Comparison of ENCODE assay signal across 10 mouse cellular contexts in the genomic region with DNA sequence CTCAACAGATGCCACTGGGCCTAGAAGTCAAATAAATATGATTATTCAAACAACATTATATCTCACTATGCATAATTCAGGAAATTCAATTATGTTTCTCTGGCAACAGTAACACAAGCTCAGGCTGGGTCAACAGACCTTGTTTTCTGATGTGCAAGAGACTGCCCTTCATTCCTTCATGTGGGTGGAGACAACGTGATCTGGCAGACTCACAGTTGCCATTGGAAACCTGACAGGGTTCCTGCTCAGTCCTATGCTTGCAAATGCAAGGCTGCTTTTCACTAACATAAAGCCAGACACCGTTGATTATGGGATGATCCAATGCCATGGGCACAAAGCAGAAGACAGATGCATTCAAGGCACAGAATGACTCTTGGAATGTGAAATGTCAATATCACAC.
DNase-seq lines count a peak whose midpoint lies in the region; ATAC-seq and TF ChIP-seq lines count a peak whose summit lies in the region.
"Had no signal": no experiment of that assay in that cellular context is flagged by ENCODE, and none has a peak within 500 bp of the region (broad histone marks: within the 10 kb centered on the region; RNA-seq: fewer than 3 reads in every experiment).

No protein-coding gene starts in this region.

- peak overlapping the region; percentile 51 for H3K27ac ChIP-seq in midbrain, postnatal 0 days (ENCODE audit: low read depth, low read length)
- H3K27ac ChIP-seq: liver, embryonic 13.5 days had no signal

- H3K4me1 ChIP-seq in midbrain, postnatal 0 days (ENCODE audit: insufficient read depth, low read length), result no peaks in the 10 kb centered on the region
- H3K4me1 ChIP-seq: liver, embryonic 13.5 days had no signal

- H3K4me2 ChIP-seq in midbrain, postnatal 0 days (ENCODE audit: low read depth, low read length, poor library complexity, severe bottlenecking), result no peak overlapping the region
- H3K4me2 ChIP-seq: liver, embryonic 13.5 days had no signal

- H3K27me3 ChIP-seq in midbrain, postnatal 0 days (ENCODE audit: insufficient read depth, low read length), result no peaks in the 10 kb centered on the region
- H3K27me3 ChIP-seq: liver, embryonic 13.5 days had no signal

- WGBS in midbrain, postnatal 0 days, result 7% methylated on average over 2 of the region's 2 CpGs

- peak; percentile 31 for DNase-seq in adrenal gland, adult 2 months
- no peak for DNase-seq in adrenal gland, adult 8-10 months
- peak; percentile 28 for DNase-seq in layer of hippocampus, adult 11-12 months (ENCODE audit: low spot score)
- no peak for DNase-seq in layer of hippocampus, postnatal 25 days (ENCODE audit: extremely low spot score in 1 of 2, low spot score in 1 of 2)
- DNase-seq in kidney, postnatal 10 days, result peak; percentile 45
- DNase-seq in midbrain, postnatal 0 days (ENCODE audit: low spot score), result peak; percentile 78
- no peak for DNase-seq in embryo, embryonic 10.5 days (ENCODE audit: low spot score)
- DNase-seq: heart, postnatal 10 days; liver, embryonic 13.5 days had no signal

- H3K9ac ChIP-seq in midbrain, postnatal 0 days (replicated peaks; ENCODE audit: low read length, poor library complexity, severe bottlenecking), result no peak overlapping the region
- H3K9ac ChIP-seq: liver, embryonic 13.5 days had no signal

- peak; percentile 76 for ATAC-seq in midbrain, postnatal 0 days (ENCODE audit: low FRiP score)
- no peak for ATAC-seq in activated CD4-positive, CD25-positive, alpha-beta regulatory T cell, adult 4 months

- H3K36me3 ChIP-seq in midbrain, postnatal 0 days (ENCODE audit: insufficient read depth, low read length), result no peaks in the 10 kb centered on the region
- H3K36me3 ChIP-seq: liver, embryonic 13.5 days had no signal

- no peak overlapping the region for H3K4me3 ChIP-seq in midbrain, postnatal 0 days (ENCODE audit: low read depth, low read length)
- H3K4me3 ChIP-seq: liver, embryonic 13.5 days had no signal

- no peak for TF ChIP-seq CTCF in midbrain, postnatal 0 days (IDR thresholded peaks at IDR 0.05)

- H3K9me3 ChIP-seq in midbrain, postnatal 0 days (ENCODE audit: low read length), result no peaks in the 10 kb centered on the region
- H3K9me3 ChIP-seq: liver, embryonic 13.5 days had no signal

Comparison
In these comparisons a context has a peak if more than half of its experiments do, and no peak if none do; other contexts are left out.
1. DNase-seq: peak in adrenal gland, adult 2 months (single experiment), layer of hippocampus, adult 11-12 months (single experiment), kidney, postnatal 10 days (single experiment) and midbrain, postnatal 0 days (single experiment); none in adrenal gland, adult 8-10 months (single experiment), layer of hippocampus, postnatal 25 days (0 of 2) and embryo, embryonic 10.5 days (single experiment).